Mouse (Mus musculus) MEL (cell line): ENCODE data around the gene Dock3. TPM values are rescaled to one million over a fixed set of nuclear protein-coding genes. Genes with fewer than 3 reads are reported as not detected.
A peak's percentile ranks its signal among the peaks of the same experiment; 100 is the strongest.

Source experiments
- DNase-seq: peaks from one replicate; pipeline ENCODE4 v3.0.0; 2011; ENCODE audit warnings: low read depth, low spot score
- H3K27ac ChIP-seq: 2 replicates; pipeline ENCODE4 v1.5.1; 2012; ENCODE audit warnings: low read depth, mild to moderate bottlenecking, control low read depth, low read length, moderate library complexity; ENCODE audit not compliant: control insufficient read depth
- H3K27me3 ChIP-seq, 2 experiments: fragments of 150-350 bp in 1 of 2; sonication (generic) in 1 of 2; 2 replicates each; pipeline ENCODE4 v1.6.1; 2012; ENCODE audit warnings: low read length in 2 of 2, mild to moderate bottlenecking in 2 of 2, improper control_type of control experiment in 1 of 2, moderate library complexity in 1 of 2; ENCODE audit not compliant: insufficient read depth in 2 of 2, control insufficient read depth in 1 of 2
- H3K36me3 ChIP-seq, 2 experiments: 2 replicates each; pipeline ENCODE4 v1.6.1; 2012 to 2014; ENCODE audit warnings: low read length in 2 of 2, improper control_type of control experiment in 1 of 2, inconsistent platforms in 1 of 2, mild to moderate bottlenecking in 1 of 2; ENCODE audit not compliant: insufficient read depth in 2 of 2, control insufficient read depth in 1 of 2
- H3K4me1 ChIP-seq, 2 experiments: fragments of 150-350 bp in 1 of 2; sonication (generic) in 1 of 2; 2 replicates each; pipeline ENCODE4 v1.6.1; 2012; ENCODE audit warnings: low read length in 2 of 2, improper control_type of control experiment in 1 of 2, mild to moderate bottlenecking in 1 of 2; ENCODE audit not compliant: insufficient read depth in 2 of 2, control insufficient read depth in 1 of 2
- H3K4me3 ChIP-seq, 2 experiments: fragments of 150-350 bp in 1 of 2; sonication (generic) in 1 of 2; 2 replicates each; pipeline ENCODE4 v1.5.1; 2012; ENCODE audit warnings: low read depth in 2 of 2, low read length in 2 of 2, mild to moderate bottlenecking in 2 of 2, moderate library complexity in 2 of 2, control low read depth in 1 of 2, improper control_type of control experiment in 1 of 2; ENCODE audit not compliant: control insufficient read depth in 1 of 2, insufficient read depth in 1 of 2
- H3K79me2 ChIP-seq: 2 replicates; pipeline ENCODE4 v1.6.1; 2012; ENCODE audit warnings: mild to moderate bottlenecking, low read length, moderate library complexity; ENCODE audit not compliant: control insufficient read depth, poor library complexity, insufficient read depth
- H3K9ac ChIP-seq: 2 replicates; pipeline ENCODE4 v1.6.1; 2012; ENCODE audit warnings: low read depth, mild to moderate bottlenecking, control low read depth, low read length, moderate library complexity; ENCODE audit not compliant: control insufficient read depth, poor library complexity, severe bottlenecking
- H3K9me3 ChIP-seq: fragments of 150-350 bp; sonication (generic); replicated peaks from 2 replicates; pipeline ENCODE4 v1.6.1; 2012; ENCODE audit warnings: mild to moderate bottlenecking, low read length, improper control_type of control experiment, moderate library complexity; ENCODE audit not compliant: insufficient read depth
- BHLHE40 ChIP-seq: IDR thresholded peaks from 2 replicates; pipeline ENCODE4 v1.6.1; 2012; ENCODE audit warnings: low read depth, mild to moderate bottlenecking, inconsistent platforms, low read length, improper control_type of control experiment, borderline replicate concordance
- CHD1 ChIP-seq: IDR thresholded peaks from 2 replicates; pipeline ENCODE4 v1.6.1; 2012; ENCODE audit warnings: low read depth, mild to moderate bottlenecking, inconsistent platforms, low read length, improper control_type of control experiment
- CHD2 ChIP-seq: IDR thresholded peaks from 2 replicates; pipeline ENCODE4 v1.6.1; 2011; ENCODE audit warnings: low read length, improper control_type of control experiment
- CTCF ChIP-seq, 3 experiments: IDR thresholded peaks in 2 of 3; conservative IDR thresholded peaks in 1 of 3; 2 replicates each; pipeline ENCODE4 v1.5.1; 2011 to 2012; ENCODE audit warnings: low read length in 3 of 3, low read depth in 2 of 3, mild to moderate bottlenecking in 2 of 3, improper control_type of control experiment in 1 of 3, inconsistent platforms in 1 of 3, mixed read lengths in 1 of 3, moderate library complexity in 1 of 3; ENCODE audit not compliant: control insufficient read depth in 1 of 3, insufficient read depth in 1 of 3, poor library complexity in 1 of 3, severe bottlenecking in 1 of 3
- EP300 ChIP-seq, 2 experiments: IDR thresholded peaks; 2 replicates each; pipeline ENCODE4 v1.6.1; 2011; ENCODE audit warnings: improper control_type of control experiment in 2 of 2, low read length in 2 of 2, low read depth in 1 of 2, mild to moderate bottlenecking in 1 of 2
- HCFC1 ChIP-seq: IDR thresholded peaks from 2 replicates; pipeline ENCODE4 v1.6.1; 2012; ENCODE audit warnings: low read depth, mild to moderate bottlenecking, inconsistent platforms, low read length, improper control_type of control experiment, moderate library complexity
- KAT2A ChIP-seq: conservative IDR thresholded peaks from 2 replicates; pipeline ENCODE4 v1.6.1; 2012; ENCODE audit warnings: low read depth, low read length, improper control_type of control experiment, inconsistent platforms
- MAFK ChIP-seq: IDR thresholded peaks from 2 replicates; pipeline ENCODE4 v1.6.1; 2011; ENCODE audit warnings: low read depth, mild to moderate bottlenecking, low read length, improper control_type of control experiment, borderline replicate concordance
- MAX ChIP-seq: IDR thresholded peaks from 2 replicates; pipeline ENCODE4 v1.6.1; 2011; ENCODE audit warnings: low read length, improper control_type of control experiment
- MAZ ChIP-seq: IDR thresholded peaks from 2 replicates; pipeline ENCODE4 v1.6.1; 2012; ENCODE audit warnings: low read depth, mild to moderate bottlenecking, inconsistent platforms, low read length, improper control_type of control experiment
- MEF2A ChIP-seq: IDR thresholded peaks from 2 replicates; pipeline ENCODE4 v1.6.1; 2014; ENCODE audit warnings: low read depth, mild to moderate bottlenecking, inconsistent platforms, low read length, improper control_type of control experiment; ENCODE audit not compliant: poor library complexity, insufficient replicate concordance, severe bottlenecking; ENCODE audit errors: extremely low read depth
- POLR2AphosphoS5 ChIP-seq: IDR thresholded peaks from 2 replicates; pipeline ENCODE4 v1.6.1; 2012; ENCODE audit warnings: low read depth, borderline replicate concordance, mild to moderate bottlenecking, inconsistent platforms, low read length, moderate library complexity, mixed read lengths
- RAD21 ChIP-seq: IDR thresholded peaks from 2 replicates; pipeline ENCODE4 v1.6.1; 2011; ENCODE audit warnings: mild to moderate bottlenecking, low read depth, low read length, improper control_type of control experiment
- RCOR1 ChIP-seq: IDR thresholded peaks from 2 replicates; pipeline ENCODE4 v1.6.1; 2012; ENCODE audit warnings: low read depth, mild to moderate bottlenecking, inconsistent platforms, low read length, improper control_type of control experiment
- SMC3 ChIP-seq: IDR thresholded peaks from 2 replicates; pipeline ENCODE4 v1.6.1; 2011; ENCODE audit warnings: low read depth, low read length, improper control_type of control experiment
- USF2 ChIP-seq, 2 experiments: IDR thresholded peaks; 2 replicates each; pipeline ENCODE4 v1.6.1; 2011 to 2012; ENCODE audit warnings: improper control_type of control experiment in 2 of 2, low read length in 2 of 2, borderline replicate concordance in 1 of 2, inconsistent platforms in 1 of 2, low read depth in 1 of 2, mild to moderate bottlenecking in 1 of 2; ENCODE audit not compliant: insufficient read depth in 1 of 2
- ZC3H11A ChIP-seq: IDR thresholded peaks from 2 replicates; pipeline ENCODE4 v1.6.1; 2012; ENCODE audit warnings: low read depth, mild to moderate bottlenecking, inconsistent platforms, low read length, improper control_type of control experiment
- ZMIZ1 ChIP-seq: IDR thresholded peaks from 2 replicates; pipeline ENCODE4 v1.6.1; 2012; ENCODE audit warnings: low read depth, mild to moderate bottlenecking, inconsistent platforms, low read length, improper control_type of control experiment, moderate library complexity
- ZNF384 ChIP-seq: IDR thresholded peaks from 2 replicates; pipeline ENCODE4 v1.6.1; 2012; ENCODE audit warnings: low read depth, mild to moderate bottlenecking, inconsistent platforms, low read length, improper control_type of control experiment
- polyA plus RNA-seq, 2 experiments: library from polyadenylated mRNA; stranded (reverse) in 1 of 2; unstranded in 1 of 2; fragments of >175 nt in 1 of 2; fragments of >200 nt in 1 of 2; gene quantifications; 2 replicates each; pipeline versions ENCODE4 v1.2.1 to v1.2.4; 2012; ENCODE audit warnings: low replicate concordance in 2 of 2, low read depth in 1 of 2; ENCODE audit not compliant: insufficient read length in 2 of 2, insufficient read depth in 1 of 2, missing spikeins in 1 of 2
- total RNA-seq: library from RNA; depleted of rRNA; stranded (reverse); fragments of 300-350 nt; gene quantifications from 2 replicates; pipeline ENCODE4 v1.2.3, GENCODE M21; 2012

The Dock3 gene
- total and polyA plus RNA-seq, 3 experiments, result 0.03 to 0.08 TPM; not detected in 1

DNA sequence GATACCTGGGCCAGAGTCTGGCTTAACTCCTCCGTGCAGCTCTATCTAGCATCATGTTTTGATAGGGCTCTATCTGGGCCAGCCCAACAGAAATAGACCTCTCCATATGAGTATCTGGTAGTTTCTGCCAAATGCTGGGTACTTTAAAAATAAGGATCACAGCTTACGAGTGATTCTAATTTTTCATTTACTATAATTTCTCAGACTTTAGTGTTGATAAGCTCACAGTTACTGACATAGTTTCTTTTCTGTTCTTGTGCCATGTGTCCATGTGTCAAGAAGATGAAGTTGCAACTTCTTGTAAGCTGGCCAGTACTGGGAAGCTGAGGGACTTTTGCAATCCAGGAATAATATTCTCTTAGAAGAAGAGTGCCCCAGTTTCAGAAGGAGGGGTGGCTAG lies 228.5 kb downstream of the Dock3 start:
- no peak for DNase-seq
- peaks cover 9 to 39% of the 10 kb centered on the region in 2 experiments for H3K27me3 ChIP-seq
- H3K4me1 ChIP-seq, result no peaks in the 10 kb centered on the region
- no peak overlapping the region for H3K27ac ChIP-seq
- no peaks in the 10 kb centered on the region for H3K36me3 ChIP-seq
- no peak for TF ChIP-seq POLR2AphosphoS5
- no peak for TF ChIP-seq ZNF384
- TF ChIP-seq EP300 (IDR thresholded peaks at IDR 0.05; ENCODE audit: low read depth in 1 of 2, low read length in 2 of 2), result no peak
- no peak for TF ChIP-seq KAT2A
- no peak for TF ChIP-seq ZC3H11A
- no peak for TF ChIP-seq BHLHE40
- TF ChIP-seq MAX, result no peak
- H3K4me3 ChIP-seq, result no peak overlapping the region
- no peaks in the 10 kb centered on the region for H3K79me2 ChIP-seq
- H3K9me3 ChIP-seq, result no peaks in the 10 kb centered on the region
- H3K9ac ChIP-seq, result no peak overlapping the region

DNA sequence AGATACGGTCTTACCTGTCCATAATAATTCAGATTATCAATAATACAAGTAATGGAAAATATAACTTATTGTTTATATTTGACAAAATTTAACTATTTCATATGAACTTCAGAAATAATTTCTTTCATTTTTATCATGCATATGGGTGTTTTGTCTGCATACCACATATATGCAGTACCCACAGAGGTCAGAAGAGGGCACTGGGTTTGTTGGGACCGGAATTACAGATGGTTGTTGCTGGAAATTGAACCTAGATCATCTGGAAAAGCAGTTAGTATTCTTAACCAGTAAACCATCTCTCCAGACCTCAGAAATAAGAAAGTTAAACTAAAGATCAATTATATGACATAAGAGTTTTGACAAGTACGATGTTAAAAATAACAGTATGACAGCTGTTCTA lies 261.0 kb downstream of the Dock3 start:
- Histone ChIP-seq H3K4me1 (no peaks in the 10 kb centered on the region), H3K9ac (no peak overlapping the region), H3K27ac (no peak overlapping the region), H3K27me3 (peaks cover 14 to 39% of the 10 kb centered on the region in 2 experiments), H3K79me2 (no peaks in the 10 kb centered on the region), H3K9me3 (no peaks in the 10 kb centered on the region), H3K4me3 (no peak overlapping the region), H3K36me3 (no peaks in the 10 kb centered on the region)
- TF ChIP-seq CTCF (IDR thresholded peaks at IDR 0.05 in 2 of 3, conservative IDR thresholded peaks at IDR 0.05 in 1 of 3; ENCODE audit: control insufficient read depth in 1 of 3, insufficient read depth in 1 of 3, low read depth in 2 of 3, low read length in 3 of 3, poor library complexity in 1 of 3, severe bottlenecking in 1 of 3) (peak; percentile 32 to 60 (median 40); a peak in 5 of 6 replicates), EP300 (IDR thresholded peaks at IDR 0.05; ENCODE audit: low read depth in 1 of 2, low read length in 2 of 2) (no peak), ZC3H11A (peak; percentile 21; the same call in 1 of the 2 replicates), MAFK (no peak), CHD1 (no peak), RCOR1 (no peak), HCFC1 (no peak), MAZ (no peak), CHD2 (no peak), SMC3 (peak; percentile 66), USF2 (IDR thresholded peaks at IDR 0.05; ENCODE audit: borderline replicate concordance in 1 of 2, insufficient read depth in 1 of 2, low read depth in 1 of 2, low read length in 2 of 2) (no peak), ZMIZ1 (no peak), MEF2A (no peak), RAD21 (peak; percentile 44)
- DNase-seq, result peak; percentile 36
